Mouse (Mus musculus) cerebellum, adult 18-20 months (tissue): Measurements from ENCODE around the gene Tom1.

ENCODE experiments used
- DNase-seq, 2 experiments: peaks; one replicate each; pipeline ENCODE4 v3.0.0; 2021

Gene Tom1

GRCm38 (mm10) chr8:75033511-75034243 lies at the start of gene Tom1:
Tom1 (plus strand) TSS chr8:75033705.
- peak; percentile 93 to 99 for DNase-seq

GRCm38 (mm10) chr8:74987436-74987835 lies 46.1 kb upstream of the Tom1 start:
- DNase-seq, result no peak

GRCm38 (mm10) chr8:74990021-74990420 lies 43.5 kb upstream of the Tom1 start:
- no peak for DNase-seq

GRCm38 (mm10) chr8:74993081-74993474 lies 40.4 kb upstream of the Tom1 start, which contains the start of gene Hmgxb4:
Hmgxb4 (plus strand) TSS chr8:74993356.
- DNase-seq, result no peak

- peak; percentile 88 for DNase-seq
Measured at GRCm38 (mm10) chr8:74993475-74994451, 39.7 kb upstream of the Tom1 start.

- peak in 1 of 2 experiments; percentile 18 for DNase-seq
Measured at GRCm38 (mm10) chr8:74994540-74994939, 39.0 kb upstream of the Tom1 start.

GRCm38 (mm10) chr8:75000431-75000830 lies 33.1 kb upstream of the Tom1 start:
- DNase-seq, result no peak

GRCm38 (mm10) chr8:75008826-75009225 lies 24.7 kb upstream of the Tom1 start:
- no peak for DNase-seq

- DNase-seq, result no peak
Measured at GRCm38 (mm10) chr8:75013557-75013956, 19.9 kb upstream of the Tom1 start.

GRCm38 (mm10) chr8:75013964-75014363 lies 19.5 kb upstream of the Tom1 start:
- DNase-seq, result no peak

GRCm38 (mm10) chr8:75015981-75016380 lies 17.5 kb upstream of the Tom1 start:
- no peak for DNase-seq

- DNase-seq, result no peak
Measured at GRCm38 (mm10) chr8:75016422-75016821, 17.1 kb upstream of the Tom1 start.

GRCm38 (mm10) chr8:75018274-75018972 lies 15.1 kb upstream of the Tom1 start:
- no peak for DNase-seq

GRCm38 (mm10) chr8:75023660-75024316 lies 9.7 kb upstream of the Tom1 start:
- no peak for DNase-seq

- DNase-seq, result no peak
Measured at GRCm38 (mm10) chr8:75025809-75026208, 7.7 kb upstream of the Tom1 start.

GRCm38 (mm10) chr8:75030453-75031024 lies 3.0 kb upstream of the Tom1 start:
- DNase-seq, result no peak

GRCm38 (mm10) chr8:75032961-75033360 lies 544 bp upstream of the Tom1 start:
- DNase-seq, result no peak

- DNase-seq, result no peak
Measured at GRCm38 (mm10) chr8:75034285-75034684, 780 bp downstream of the Tom1 start.

GRCm38 (mm10) chr8:75035640-75036039 lies 2.1 kb downstream of the Tom1 start:
- DNase-seq, result peak in 1 of 2 experiments; percentile 37

GRCm38 (mm10) chr8:75038497-75038896 lies 5.0 kb downstream of the Tom1 start:
- DNase-seq, result no peak

- no peak for DNase-seq
Measured at GRCm38 (mm10) chr8:75039754-75040153, 6.2 kb downstream of the Tom1 start.

- peak; percentile 32 to 47 for DNase-seq
Measured at GRCm38 (mm10) chr8:75042171-75042570, 8.7 kb downstream of the Tom1 start.
